Mouse (Mus musculus) ovary, adult 2 months (tissue): ENCODE results near the gene Txn2. TPM values are rescaled to one million over a fixed set of nuclear protein-coding genes. Genes with fewer than 3 reads are reported as not detected.

ENCODE experiments used
- polyA plus RNA-seq: library from polyadenylated mRNA; depleted of rRNA; stranded (reverse); fragments of >200 nt; gene quantifications from 2 replicates; pipeline ENCODE4 v1.2.3, GENCODE M21; 2012; rRNA removed

Gene Txn2
- polyA plus RNA-seq = 233 and 239 TPM in 2 replicates

DNA sequence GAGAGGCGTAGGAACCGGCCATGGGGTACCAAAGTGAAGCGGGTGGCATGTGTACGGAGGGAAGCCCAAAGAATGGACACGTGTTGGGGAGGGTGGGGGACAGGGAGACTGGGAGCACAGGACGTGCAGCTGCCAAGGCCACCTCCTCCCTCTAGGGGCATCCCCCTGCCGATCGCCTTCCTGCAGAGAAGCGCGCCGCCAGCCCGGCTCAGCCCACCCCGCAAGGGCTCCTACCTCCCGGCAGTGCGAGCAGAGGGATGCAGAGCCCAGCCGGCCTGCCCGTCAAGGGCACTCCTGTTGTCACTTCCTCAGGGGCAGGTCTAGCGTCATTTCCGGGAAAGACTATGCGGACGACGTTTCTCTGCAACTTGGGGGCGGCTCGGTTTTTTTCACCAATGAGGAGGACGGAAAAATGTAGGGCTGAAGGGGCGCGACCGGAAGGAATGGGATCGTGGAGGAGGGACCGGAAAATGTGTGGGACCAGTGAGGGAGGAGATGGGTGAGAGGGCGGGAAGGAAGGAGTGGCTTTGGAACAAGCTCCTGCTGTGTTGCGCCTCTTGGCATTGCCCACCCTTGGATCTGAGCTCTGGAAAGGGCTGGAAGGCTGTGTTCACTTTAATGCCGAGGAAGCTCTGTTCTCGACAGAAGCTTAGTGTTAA lies at the start of gene Txn2:
TSS of gene Txn2 (minus strand) at position 334 of the 659 bp plus-strand sequence.

DNA sequence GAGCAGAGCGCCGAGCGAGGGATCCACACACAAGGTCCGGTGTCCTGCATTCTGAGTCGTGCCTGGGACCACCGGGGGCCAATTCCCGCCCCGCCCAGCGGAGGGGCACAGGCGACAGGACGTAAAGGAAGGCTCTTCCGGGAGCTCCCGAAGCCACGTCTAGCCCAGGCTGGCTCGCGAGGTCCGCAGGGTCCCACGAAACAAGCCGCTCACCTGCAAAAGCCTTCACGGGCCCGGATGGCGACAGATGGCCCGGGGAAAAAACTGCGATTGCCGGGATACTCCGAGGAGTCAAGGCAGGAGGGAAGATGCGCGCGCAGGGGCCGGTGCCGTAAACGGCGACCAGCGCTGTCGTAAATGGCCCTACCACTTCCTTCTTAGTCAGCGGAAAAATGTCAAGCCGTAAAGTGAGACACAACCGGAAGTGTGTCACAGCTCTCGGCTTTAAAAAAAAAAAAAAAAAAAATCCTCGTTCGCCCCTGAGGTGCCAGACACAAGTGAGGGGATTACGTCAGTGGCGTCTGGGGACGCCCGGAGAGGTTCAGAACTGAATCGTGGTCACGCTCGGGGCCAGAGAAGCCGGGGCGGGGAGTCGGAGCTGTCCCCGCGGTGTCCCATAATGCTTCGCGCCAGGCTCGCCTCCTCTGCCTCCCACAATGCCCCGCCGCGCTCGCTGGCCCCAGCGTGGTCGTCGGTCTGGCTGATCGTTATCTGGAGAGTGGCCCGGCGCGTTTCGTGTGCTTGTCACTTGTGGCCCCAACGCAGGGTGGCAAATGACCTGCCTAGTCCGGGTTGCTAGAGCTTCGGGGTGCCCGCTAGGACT lies 41.9 kb upstream of the Txn2 start, which contains the start of gene Eif3d:
TSS of gene Eif3d (minus strand) at position 344 of the 823 bp plus-strand sequence.

DNA sequence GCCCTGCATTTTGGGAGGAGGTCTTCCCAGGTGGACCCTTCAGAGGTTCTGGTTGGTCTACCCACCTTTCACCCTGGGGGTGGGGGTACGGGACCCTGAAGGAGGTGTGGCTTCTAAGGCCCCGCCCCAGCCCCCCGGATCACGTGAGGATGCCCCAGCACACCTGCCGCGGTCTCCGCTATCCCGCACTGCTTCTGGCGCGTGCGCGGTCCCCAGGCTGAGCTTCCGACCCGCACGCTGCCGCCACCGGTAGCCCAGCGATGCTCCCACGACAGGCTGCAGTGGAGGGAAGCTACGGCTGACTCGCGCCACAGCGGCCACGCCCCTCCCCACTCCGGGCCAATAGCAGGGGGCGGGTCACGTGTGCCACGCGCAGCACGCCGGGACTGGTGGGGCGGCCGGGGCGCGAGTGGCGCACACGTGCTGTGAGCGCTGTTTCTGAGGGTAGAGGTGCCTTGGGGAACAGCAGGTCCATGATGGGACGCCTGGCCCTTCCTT lies 27.6 kb upstream of the Txn2 start, which contains the start of gene Foxred2:
TSS of gene Foxred2 (minus strand) at position 319 of the 498 bp plus-strand sequence.

Other genes with a start within 250 kb of the Txn2 start
- gene Apol7e, start 230.1 kb downstream of the Txn2 start, polyA plus RNA-seq = 2.0 and 3.4 TPM in 2 replicates
- 4.3 and 4.8 TPM in 2 replicates for gene Apol9b, start 200.0 kb downstream of the Txn2 start, polyA plus RNA-seq
- gene Apol8, start 172.0 kb downstream of the Txn2 start, polyA plus RNA-seq = 0.07 TPM in 1 of 2 replicates, not detected in the other
- gene Myh9, start 86.8 kb downstream of the Txn2 start, polyA plus RNA-seq = 92.0 and 93.0 TPM in 2 replicates
- 7.1 and 7.8 TPM in 2 replicates for gene Foxred2, start 27.7 kb upstream of the Txn2 start, polyA plus RNA-seq
- gene Eif3d, start 41.8 kb upstream of the Txn2 start, polyA plus RNA-seq = 185 and 189 TPM in 2 replicates
- not detected in 2 replicates for gene Cacng2, start 191.0 kb upstream of the Txn2 start, polyA plus RNA-seq
- 62.3 and 76.5 TPM in 2 replicates for gene Ift27, start 245.1 kb upstream of the Txn2 start, polyA plus RNA-seq